Mouse (Mus musculus) adrenal gland, postnatal 4 days (tissue): Measurements from ENCODE around the gene Gm28035. TPM values are rescaled to one million over a fixed set of nuclear protein-coding genes. Genes with fewer than 3 reads are reported as not detected.

Experiments used
- DNase-seq, 2 experiments: peaks; one replicate each; pipeline ENCODE4 v3.0.0; 2021 to 2022; ENCODE audit warnings: low spot score in 2 of 2, mixed read lengths in 2 of 2
- total RNA-seq, 2 experiments: library from RNA; stranded (reverse); gene quantifications; 2 replicates each; pipeline ENCODE4 v1.2.3; 2021

Gene Gm28035
- total RNA-seq, 2 experiments from 2014 or later = 1.3 TPM

DNA sequence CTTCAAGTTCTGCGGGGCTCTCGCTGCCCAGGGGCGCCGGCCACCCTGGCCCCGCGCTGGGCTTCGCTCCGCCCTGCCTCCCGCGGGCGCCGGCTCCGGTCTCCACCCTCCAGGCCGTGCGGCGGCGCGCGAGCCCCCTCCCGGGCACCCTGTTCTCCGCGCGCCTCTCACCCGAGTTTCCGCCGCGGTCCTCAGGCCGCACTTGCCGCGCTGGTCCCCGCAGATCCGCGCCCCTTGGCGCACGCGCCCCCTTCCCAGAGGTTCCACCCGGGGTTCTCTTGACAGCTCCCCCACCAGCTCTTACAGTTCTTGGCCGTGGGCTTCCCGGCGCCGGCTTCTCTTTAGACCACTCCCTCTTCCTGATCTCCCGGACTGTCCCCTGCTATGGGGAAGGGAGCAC lies 2.5 kb upstream of the Gm28035 start:
- DNase-seq = peak; percentile 54 to 59

DNA sequence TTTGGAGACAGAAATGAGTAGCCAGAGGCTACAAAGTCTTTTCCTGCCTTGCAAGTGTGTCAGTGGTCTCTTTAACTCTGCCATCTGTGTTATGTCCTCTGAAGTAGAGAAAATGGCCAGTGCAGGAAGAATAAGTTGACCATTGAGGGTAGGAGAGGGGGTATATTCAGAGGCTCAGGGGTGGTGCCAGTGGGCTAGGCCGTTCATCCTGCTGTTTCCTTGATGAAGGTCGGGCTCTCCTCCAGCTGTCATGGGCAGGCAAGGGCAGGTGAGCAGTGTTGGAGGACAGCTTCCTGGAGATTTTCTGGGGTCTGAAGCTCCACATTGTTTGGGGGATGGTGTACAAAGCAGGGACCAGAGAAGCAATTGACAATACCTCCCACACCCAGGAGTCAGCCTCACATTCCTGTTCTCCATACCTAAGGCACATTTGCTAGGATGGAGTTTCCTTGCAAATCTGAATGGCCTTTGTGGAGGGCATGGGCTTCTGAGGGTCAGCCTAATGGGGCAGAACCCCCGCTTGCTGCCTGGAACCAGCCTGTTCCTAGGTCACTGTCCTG lies 1.4 kb upstream of the Gm28035 start:
- no peak for DNase-seq

DNA sequence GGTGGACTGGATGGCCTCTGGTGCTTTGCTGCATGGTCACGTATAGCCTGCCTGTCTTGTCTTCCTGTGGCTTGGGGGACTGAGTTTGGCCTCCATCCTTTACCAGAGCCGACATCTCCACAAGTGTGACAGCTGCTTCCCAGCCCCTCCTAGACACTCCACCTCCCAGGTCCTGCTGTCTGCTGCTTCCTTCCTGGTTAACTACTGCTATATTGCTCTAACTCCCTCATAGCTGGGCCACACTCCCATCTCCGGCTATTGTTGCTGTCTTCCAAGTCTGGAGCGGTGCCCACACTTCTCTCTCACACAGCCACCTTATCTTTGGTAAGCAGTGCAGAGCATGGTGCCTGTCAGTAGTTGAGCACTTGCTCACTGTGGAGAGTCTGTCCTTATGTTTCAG lies 590 bp upstream of the Gm28035 start:
- DNase-seq = no peak

DNA sequence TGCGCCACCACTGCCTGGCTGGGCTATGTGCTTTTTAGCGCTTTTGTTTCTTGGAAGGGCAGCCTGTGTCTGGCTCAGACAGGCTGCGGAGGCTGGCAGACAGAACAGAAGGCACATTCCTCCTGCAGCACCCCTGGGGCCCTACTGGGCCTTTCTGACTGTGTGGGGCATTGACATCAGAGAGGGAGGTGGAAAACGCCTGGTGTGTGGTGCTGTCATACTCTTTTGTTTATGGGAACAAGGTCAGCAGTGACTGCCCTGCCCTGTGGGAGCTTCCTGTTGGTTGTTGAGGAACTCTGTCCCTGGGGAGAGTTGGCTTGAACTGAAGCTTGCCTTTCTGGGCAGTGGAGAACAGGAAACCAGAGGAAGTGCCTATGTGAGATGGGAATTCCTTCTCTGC lies 2.1 kb downstream of the Gm28035 start:
- DNase-seq = no peak

DNA sequence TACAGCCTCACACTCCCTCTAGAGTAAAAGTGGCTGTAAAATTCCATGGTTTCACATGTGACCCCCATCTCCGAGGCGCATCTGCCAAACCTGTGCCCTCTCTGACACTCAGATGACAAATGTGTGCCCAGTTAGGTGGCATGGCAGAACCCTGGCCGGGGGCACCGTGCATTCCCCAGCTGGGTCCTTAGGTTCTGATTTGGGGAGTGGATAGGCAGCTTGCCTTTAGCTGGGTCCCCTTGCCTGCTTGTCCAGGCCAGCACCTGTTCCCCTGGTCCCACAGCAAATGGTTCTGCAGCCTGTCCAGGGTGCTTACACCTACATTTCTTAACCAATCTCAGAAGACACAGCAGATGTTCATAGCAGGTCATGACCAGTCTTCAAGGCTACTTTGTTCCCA lies 3.0 kb downstream of the Gm28035 start:
- no peak for DNase-seq

DNA sequence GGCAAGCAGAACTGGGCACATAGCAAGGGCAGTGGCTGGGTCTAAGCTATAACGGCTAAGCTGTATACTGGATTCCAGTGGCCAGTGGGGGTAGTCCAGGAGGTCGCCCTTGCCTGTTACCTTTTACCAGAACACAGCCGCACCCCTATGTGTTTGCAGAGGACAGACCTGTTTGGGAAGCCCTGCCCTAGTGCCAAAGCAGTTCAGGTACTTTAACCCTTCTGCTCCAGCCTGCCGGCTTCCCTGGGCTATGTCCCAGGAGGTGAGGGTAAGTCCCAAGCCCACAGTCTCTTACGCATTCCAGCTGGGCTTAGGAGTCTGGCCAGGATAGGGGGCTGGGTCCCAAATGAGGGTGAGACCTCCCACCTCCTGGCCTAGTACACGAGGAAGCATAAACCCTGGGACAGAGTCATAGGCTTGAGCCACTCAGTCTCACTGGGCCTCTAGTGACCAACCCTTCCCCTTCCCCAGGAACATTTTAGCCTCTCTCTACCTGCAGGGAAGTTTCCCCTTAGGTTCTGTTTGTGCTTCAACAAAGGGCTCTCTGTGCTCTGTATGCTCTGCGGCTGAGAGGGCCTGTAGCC lies 4.3 kb downstream of the Gm28035 start:
- no peak for DNase-seq

GRCm38 (mm10) chr2:30247036-30247435 lies 6.7 kb downstream of the Gm28035 start:
- DNase-seq = no peak

DNA sequence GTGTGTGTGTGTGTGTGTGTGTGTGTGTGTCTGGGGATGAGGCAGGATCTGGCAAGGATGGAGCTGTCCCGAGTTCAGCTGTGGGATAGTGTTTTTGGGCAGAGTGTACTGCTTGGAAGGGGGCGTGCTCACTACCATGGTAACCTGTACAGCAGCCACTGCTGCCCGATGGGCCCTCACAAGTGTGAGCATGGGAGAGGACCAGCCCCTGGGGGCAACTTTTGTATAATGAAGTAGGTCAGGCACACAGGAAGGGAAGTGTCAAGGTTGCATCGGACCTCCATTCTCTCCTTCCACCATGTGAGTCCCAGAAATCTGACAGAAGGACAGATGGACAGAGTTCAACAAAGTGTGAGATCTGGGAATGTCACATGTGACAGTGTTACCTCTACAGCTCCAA lies 7.3 kb downstream of the Gm28035 start:
- no peak for DNase-seq

DNA sequence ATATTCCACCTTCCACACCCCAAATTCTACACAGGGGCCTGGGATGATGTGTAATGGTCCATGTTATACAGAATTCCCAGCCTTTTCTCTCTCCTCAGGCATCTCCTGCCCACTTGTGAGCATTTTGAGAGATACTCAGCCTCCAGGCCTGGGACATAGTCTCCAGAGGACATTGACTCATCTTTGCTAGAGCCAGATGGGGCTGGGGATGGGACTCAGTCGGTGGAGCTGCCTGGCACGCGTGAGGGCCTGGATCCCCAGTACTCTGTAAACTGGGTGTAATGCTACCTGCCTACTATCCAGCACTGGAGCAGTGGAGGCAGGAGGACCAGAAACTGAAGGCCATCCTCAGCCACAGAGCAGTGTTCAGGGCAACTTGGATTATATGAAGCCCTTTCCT lies 8.8 kb downstream of the Gm28035 start:
- no peak for DNase-seq

- no peak for DNase-seq
Observed at GRCm38 (mm10) chr2:30250166-30251128, 10.1 kb downstream of the Gm28035 start.

DNA sequence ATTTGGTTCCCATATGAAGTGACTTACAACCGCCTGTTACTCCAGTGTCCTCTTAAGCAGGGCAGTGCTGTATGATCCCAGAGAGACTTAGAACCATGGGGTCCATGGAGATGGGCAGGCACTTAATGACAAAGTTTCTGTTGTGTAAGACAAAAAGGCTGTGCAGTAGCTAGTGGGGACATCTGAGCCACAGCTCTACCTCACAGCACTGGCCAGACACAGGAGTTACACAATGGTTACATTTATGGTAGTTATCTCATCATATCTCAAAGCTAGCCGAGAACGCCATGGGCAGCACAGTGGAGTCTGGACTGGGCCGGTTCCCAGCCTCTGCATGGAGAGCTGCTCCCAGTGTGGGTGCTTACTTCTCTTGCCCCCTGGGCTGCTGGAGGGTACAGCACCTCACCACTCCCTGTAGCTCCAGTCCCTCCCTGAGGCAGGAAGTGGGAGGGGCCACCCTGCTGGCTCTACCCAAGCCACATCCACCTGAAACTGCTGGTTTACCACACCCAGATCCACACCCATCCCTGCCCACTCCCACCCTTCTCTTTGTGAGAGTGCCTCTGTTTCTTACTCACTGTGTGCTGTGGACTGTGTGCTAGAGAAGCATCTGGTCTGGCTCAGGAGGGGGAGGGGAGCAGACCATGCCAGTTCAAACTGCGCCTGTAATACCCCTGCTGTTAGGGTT lies 11.2 kb downstream of the Gm28035 start:
- no peak for DNase-seq

GRCm38 (mm10) chr2:30252521-30252920 lies 12.2 kb downstream of the Gm28035 start:
- DNase-seq = no peak

- no peak for DNase-seq
Observed at GRCm38 (mm10) chr2:30253809-30254208, 13.4 kb downstream of the Gm28035 start.

GRCm38 (mm10) chr2:30255631-30256395 lies 15.4 kb downstream of the Gm28035 start:
- no peak for DNase-seq

DNA sequence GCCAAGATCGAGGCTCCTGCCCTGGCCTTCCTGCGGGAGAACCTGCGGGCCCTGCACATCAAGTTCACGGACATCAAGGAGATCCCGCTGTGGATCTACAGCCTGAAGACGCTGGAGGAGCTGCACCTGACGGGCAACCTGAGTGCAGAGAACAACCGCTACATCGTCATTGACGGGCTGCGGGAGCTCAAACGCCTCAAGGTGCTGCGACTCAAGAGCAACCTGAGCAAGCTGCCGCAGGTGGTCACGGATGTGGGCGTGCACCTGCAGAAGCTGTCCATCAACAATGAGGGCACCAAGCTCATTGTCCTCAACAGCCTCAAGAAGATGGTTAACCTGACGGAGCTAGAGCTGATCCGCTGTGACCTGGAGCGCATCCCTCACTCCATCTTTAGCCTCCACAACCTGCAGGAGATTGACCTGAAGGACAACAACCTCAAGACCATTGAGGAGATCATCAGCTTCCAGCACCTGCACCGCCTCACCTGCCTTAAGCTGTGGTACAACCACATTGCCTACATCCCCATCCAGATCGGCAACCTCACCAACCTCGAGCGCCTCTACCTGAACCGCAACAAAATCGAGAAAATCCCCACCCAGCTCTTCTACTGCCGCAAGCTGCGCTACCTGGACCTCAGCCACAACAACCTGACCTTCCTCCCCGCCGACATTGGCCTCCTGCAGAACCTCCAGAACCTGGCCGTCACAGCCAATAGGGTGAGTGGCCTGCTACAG lies 16.4 kb downstream of the Gm28035 start:
- DNase-seq = no peak

DNA sequence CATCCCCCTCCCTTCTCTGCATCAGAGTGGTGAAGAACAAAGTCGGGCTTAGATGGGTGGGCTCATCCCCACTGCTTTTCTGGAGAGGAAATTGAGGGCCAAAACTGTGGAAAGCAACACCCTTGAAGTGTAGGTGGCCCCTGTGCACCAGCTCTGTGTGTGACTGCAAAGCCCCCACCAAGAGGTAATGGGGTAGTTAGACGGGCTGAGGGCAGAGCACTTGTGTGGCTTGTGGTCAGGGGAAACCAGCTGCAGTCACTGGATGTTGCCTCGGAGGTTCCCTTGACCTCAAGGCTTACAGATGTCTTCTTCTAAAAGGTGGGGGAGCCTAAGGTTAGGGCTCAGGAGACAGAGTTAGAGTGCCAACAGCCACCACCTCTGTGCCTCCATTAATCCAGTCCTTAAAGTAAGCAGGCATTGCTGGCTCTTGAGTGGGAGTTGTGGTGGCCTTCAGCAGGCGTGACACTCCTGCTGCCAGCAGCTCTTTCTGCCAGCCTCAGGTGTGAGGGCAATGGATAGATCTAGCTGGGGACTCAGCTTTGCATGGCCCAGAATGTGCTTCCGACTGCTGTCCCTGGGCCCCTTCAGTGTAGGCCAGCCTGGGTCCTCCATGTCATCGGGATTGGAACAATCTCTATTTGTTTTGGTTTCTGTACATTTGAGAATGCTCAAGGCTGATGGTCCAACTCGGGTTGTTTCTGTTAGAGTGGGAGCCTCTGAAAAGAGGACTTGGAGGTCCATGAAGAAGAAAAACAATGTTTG lies 17.5 kb downstream of the Gm28035 start:
- DNase-seq = no peak

DNA sequence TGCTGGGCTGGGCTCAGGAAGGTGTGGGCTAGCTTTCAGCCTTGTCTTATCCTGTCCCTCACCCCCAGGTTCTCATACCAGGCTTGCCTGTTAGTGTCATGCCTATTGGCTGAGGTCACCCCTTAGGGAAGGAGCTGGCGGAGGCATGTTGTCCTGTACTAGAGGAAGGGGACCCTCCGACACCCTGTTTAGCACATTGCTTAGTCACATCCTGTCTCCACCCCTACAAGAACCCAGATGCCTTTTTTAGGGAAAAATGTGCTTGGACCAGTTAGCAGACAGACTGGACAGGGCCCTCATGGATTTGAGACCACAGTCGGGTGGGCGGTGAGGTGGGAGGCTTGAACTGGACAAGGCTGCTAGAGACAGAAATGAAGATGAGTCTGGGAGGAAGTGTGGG lies 18.2 kb downstream of the Gm28035 start:
- no peak for DNase-seq

DNA sequence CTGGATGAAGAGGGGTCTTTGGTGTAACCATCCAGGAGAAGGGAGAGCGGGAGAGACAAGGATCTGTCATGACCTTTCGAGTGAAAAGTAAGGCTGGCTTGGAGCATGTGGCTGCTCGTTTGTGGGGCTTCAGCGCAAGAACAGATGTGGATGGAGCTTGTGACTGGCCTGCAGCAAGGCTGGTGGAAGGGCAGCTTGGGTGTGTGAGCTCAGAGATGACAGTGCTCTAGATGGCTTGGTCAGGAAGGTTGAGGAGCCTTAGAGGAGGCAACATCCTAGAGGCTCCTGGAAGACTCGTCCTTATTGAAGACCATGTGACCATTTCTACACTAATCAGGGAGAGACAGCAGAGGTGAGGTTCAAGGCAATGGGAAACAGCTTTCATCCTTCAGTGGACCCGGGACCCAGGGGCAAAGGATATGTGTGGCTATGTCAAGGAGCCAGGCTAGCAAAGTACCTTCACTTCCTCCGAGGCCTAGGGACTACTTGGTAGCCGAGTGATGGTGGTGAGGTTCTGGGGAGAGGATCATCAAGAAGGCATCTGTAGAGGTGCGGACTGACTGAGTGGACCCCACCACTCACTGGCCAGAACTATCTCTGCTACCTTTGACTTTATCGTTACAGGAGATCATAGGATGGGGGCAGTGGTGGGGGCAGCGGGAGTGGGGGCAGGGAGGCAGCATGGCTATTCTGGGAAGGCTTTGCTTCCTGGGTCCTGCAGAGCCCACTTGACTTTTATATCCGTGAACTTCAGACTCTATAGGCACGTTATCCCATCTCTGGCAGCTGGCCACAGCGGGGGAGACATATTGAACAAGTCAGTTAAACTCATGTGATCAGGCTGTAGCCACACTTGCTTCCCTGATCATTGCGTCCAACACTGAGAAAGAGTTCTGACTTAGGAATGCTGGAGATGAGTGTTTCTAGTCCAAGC lies 19.0 kb downstream of the Gm28035 start:
- no peak for DNase-seq
